Mouse (Mus musculus) cerebellum, adult 9-10 months (tissue): Measurements from ENCODE around the gene Gtf2h5.

Source experiments
- DNase-seq: peaks from one replicate; pipeline ENCODE4 v3.0.0; 2022

Gene Gtf2h5

DNA sequence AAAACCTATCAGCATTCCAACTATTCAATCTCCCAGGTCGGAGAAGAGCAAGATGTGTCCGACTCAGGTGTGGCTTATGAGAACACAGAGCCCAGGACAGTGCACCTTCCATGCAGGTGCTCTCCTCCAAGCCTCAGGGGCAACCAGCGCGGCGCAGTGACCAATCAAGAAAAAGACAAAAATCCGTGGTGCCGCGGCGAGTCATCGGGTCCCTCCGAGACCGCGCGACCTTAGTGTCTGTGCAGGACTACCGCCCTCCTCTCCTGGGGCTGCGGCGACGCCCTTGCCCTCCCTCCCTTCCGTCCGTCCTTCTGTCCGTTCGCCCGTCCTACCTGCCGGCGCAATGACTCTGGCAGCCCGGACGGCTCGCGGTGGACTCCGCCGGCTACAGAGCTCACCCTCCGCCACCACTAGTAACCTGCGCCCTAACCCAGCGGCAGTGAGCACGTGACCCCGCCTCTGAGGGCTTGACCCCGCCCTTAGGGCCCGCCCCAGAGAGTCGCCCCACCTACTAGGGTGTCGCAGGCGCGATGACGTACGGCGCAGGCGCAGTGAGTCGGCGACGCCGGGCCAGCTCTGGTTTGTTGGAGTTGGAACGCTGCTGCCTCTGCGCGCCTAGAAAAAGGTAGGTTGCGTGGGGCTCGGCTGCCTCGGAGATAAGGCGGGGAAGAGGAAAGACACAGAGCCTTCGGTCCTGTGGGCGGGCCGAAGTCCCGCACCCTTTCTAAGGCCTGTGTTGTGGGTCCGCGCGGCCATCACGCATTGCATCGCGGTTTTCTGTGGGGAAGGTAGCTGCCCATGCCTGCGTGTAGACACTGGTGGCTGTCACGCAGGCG lies at the start of gene Gtf2h5, which contains the start of gene Serac1:
Gene Gtf2h5 (plus strand): TSS at position 500 of the 836 bp plus-strand sequence.
Gene Serac1 (minus strand): TSS at position 455 of the 836 bp plus-strand sequence.
- peak; percentile 98 for DNase-seq

GRCm38 (mm10) chr17:6035661-6036060 lies 43.9 kb upstream of the Gtf2h5 start:
- DNase-seq = no peak

DNA sequence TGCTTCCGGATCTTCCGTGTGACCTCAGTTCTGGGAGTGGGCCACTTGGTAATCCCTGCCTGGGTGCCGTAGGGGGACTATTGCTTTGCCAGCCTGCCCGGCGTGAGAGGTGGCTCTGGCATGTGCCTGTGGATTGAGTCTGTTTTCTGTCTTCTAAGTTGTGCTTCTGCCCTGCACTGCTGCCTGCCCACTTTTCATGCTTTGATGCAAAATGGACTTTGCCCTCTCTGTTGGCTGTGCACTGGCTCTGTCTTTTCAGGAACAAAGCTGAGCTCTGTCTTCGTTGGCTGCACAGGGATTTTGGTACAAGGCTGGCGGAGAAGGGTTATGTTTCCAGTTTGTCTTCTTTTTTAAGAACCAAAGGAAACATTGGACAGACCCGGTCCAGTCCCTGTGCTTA lies 43.1 kb upstream of the Gtf2h5 start:
- no peak for DNase-seq

- DNase-seq = no peak
Measured at GRCm38 (mm10) chr17:6036872-6037271, 42.7 kb upstream of the Gtf2h5 start.

GRCm38 (mm10) chr17:6037507-6037906 lies 42.1 kb upstream of the Gtf2h5 start:
- no peak for DNase-seq

GRCm38 (mm10) chr17:6052801-6053200 lies 26.8 kb upstream of the Gtf2h5 start:
- no peak for DNase-seq

DNA sequence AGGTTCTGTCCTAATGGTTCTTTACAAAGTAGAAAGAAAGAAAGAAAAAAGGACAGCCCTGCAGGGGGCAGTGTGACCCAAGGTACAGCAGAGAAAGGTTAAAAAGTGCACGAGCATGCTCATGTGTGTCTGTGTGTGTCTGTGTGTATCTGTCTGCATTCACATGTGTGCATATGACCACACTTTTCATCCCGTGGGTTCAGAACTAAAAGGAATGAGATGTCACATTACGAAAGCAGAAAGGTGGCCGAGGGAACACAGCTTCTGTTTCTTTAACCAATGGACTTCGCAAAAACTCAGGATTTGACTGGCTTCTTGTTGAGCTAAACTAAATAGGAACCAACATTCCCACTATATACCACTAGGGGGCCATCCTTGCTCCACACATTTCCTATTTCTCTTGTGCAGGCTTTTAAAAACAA lies 24.6 kb upstream of the Gtf2h5 start:
- DNase-seq = peak; percentile 67

GRCm38 (mm10) chr17:6062793-6063192 lies 16.8 kb upstream of the Gtf2h5 start:
- no peak for DNase-seq

- DNase-seq = no peak
Measured at GRCm38 (mm10) chr17:6063532-6063931, 16.1 kb upstream of the Gtf2h5 start.

DNA sequence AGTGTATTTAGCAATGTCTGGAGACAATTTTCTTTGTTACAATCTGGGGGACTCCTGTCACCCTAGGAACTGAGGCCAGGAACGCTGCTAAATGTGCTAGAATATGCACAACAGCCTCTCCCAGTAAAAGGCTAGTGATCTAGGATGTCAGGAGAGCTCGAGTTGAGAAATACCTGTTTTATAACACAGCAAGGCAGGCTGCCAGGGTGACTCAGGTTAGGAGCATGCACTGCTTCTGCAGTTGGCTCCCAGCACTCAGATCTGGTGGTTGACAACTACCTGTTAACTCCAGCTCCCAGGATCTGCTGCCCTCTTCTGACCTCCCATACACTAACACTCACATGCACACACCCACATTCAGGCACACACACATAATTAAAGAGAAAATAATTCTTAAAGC lies 13.6 kb upstream of the Gtf2h5 start:
- DNase-seq = no peak

- DNase-seq = no peak
Measured at GRCm38 (mm10) chr17:6067613-6068012, 12.0 kb upstream of the Gtf2h5 start.

GRCm38 (mm10) chr17:6069866-6070265 lies 9.7 kb upstream of the Gtf2h5 start:
- no peak for DNase-seq

DNA sequence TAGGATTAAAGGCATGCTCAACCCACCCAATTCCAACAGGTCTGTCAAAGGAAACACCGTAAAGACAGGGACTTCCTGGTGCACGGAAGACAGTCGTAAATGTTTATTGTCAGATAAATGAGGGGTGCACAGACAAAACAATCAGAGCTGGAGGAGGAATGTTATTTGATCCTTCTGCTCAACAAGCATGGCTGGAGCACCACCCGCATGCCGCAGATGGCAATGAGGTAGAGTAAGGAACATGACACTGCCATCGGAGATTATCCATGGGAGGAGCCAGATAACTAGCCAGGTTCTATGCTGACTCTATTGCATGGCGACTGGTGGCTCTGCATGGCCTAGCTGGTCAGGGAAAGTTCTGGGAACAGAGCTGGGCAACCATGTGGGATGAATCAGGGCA lies 6.2 kb upstream of the Gtf2h5 start:
- no peak for DNase-seq

GRCm38 (mm10) chr17:6083323-6083890 lies 3.8 kb downstream of the Gtf2h5 start:
- no peak for DNase-seq

DNA sequence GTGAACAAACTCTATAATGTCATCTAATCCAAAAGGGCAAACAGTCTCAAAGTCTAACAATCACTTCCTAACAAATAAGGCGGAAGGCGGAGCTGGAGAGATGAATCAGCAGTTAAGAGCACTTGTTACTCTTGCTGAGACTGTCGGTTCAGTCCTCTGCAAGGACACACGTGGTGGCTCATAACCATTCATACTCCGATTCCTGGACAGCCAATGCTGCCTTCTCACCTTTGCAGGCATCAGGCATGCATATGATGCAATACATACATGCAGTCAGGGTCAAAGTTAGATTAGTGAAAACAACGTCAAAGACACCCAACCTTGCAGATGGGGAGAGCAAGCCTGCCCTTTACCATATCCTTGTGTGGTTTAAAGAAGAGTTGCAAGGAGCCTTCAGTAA lies 12.0 kb downstream of the Gtf2h5 start:
- DNase-seq = no peak

GRCm38 (mm10) chr17:6095579-6095978 lies 16.0 kb downstream of the Gtf2h5 start:
- DNase-seq = no peak

GRCm38 (mm10) chr17:6097884-6098283 lies 18.3 kb downstream of the Gtf2h5 start:
- no peak for DNase-seq

GRCm38 (mm10) chr17:6102287-6102686 lies 22.7 kb downstream of the Gtf2h5 start:
- DNase-seq = peak; percentile 43

- peak; percentile 9 for DNase-seq
Measured at GRCm38 (mm10) chr17:6103566-6103965, 24.0 kb downstream of the Gtf2h5 start.

GRCm38 (mm10) chr17:6106361-6107014 lies 26.9 kb downstream of the Gtf2h5 start, which contains the start of gene Tulp4:
Gene Tulp4 (plus strand): TSS chr17:6106437.
- peak; percentile 84 for DNase-seq

GRCm38 (mm10) chr17:6107015-6107601 lies 27.5 kb downstream of the Gtf2h5 start:
- DNase-seq = peak; percentile 69

DNA sequence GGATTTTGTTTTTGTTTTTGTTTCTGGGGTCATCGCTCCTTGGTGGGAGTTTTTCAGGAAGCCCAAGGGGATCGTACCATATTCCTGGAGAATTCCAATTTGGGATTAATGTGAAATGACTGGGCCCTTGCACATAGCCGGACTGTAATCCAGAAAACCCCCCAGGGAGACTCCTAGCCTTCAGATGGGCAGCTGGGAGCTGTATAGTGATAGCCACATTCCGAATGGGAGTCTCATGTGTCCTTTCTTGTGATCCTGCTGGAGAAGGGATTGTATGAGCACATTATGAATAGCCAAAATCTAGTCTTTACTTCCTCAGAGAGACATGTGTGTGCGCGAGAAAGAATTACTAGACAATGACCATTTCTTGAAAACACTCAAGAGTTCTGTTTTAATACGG lies 28.6 kb downstream of the Gtf2h5 start:
- no peak for DNase-seq

GRCm38 (mm10) chr17:6110956-6111355 lies 31.4 kb downstream of the Gtf2h5 start:
- peak; percentile 54 for DNase-seq
